Mouse (Mus musculus) C2C12 (cell line): ENCODE results near the gene Zfp428. TPM values are rescaled to one million over a fixed set of nuclear protein-coding genes. Genes with fewer than 3 reads are reported as not detected.

Experiments used
- H3K27me3 ChIP-seq: one replicate; pipeline ENCODE4 v1.6.1; 2011; ENCODE audit not compliant: control insufficient read depth, insufficient read depth, insufficient read length
- H3K36me3 ChIP-seq: one replicate; pipeline ENCODE4 v1.6.1; 2011; ENCODE audit not compliant: control insufficient read depth, insufficient read depth
- H3K4me3 ChIP-seq: one replicate; pipeline ENCODE4 v1.5.1; 2011; ENCODE audit warnings: mild to moderate bottlenecking, control low read depth; ENCODE audit not compliant: poor library complexity, insufficient read depth, severe bottlenecking
- H3K79me2 ChIP-seq: one replicate; pipeline ENCODE4 v1.6.1; 2011; ENCODE audit not compliant: control insufficient read depth, insufficient read depth
- H3K79me3 ChIP-seq: one replicate; pipeline ENCODE4 v1.6.1; 2011; ENCODE audit warnings: low read depth, control low read depth
- H3ac ChIP-seq: one replicate; pipeline ENCODE3; 2011; ENCODE audit warnings: low read depth; ENCODE audit not compliant: control insufficient read depth, insufficient read length
- CEBPB ChIP-seq: IDR thresholded peaks from one replicate; pipeline ENCODE4 v1.6.1; 2011; ENCODE audit warnings: low read depth, mild to moderate bottlenecking, control low read depth, moderate library complexity
- CTCF ChIP-seq: IDR thresholded peaks from one replicate; pipeline ENCODE4 v1.5.1; 2011; ENCODE audit not compliant: control insufficient read depth, insufficient read depth, insufficient read length
- FOSL1 ChIP-seq: IDR thresholded peaks from one replicate; pipeline ENCODE4 v1.8.0; 2011; ENCODE audit warnings: mild to moderate bottlenecking, low read length; ENCODE audit not compliant: poor library complexity, insufficient read depth, severe bottlenecking
- MAX ChIP-seq: IDR thresholded peaks from one replicate; pipeline ENCODE4 v1.6.1; 2011; ENCODE audit warnings: mild to moderate bottlenecking, control low read depth
- MYOD1 ChIP-seq: IDR thresholded peaks from one replicate; pipeline ENCODE4 v1.6.1; 2011; ENCODE audit warnings: low read depth; ENCODE audit not compliant: control insufficient read depth, insufficient read length
- MYOG ChIP-seq: IDR thresholded peaks from one replicate; pipeline ENCODE4 v1.6.1; 2011; ENCODE audit not compliant: control insufficient read depth, insufficient read length; ENCODE audit errors: extremely low read depth
- USF1 ChIP-seq: IDR thresholded peaks from one replicate; pipeline ENCODE4 v1.6.1; 2011; ENCODE audit warnings: low read depth, mild to moderate bottlenecking, control low read depth, moderate library complexity
- polyA plus RNA-seq: library from polyadenylated mRNA; unstranded; fragments of >200 nt; fragmentation: generic; extraction: Trizol; gene quantifications from one replicate; pipeline ENCODE4 v1.2.1, GENCODE M21; 2012; ENCODE audit warnings: missing spikeins

Gene Zfp428
- polyA plus RNA-seq, 1 experiment = 53.8 TPM

GRCm38 (mm10) chr7:24485481-24485880, 21.3 kb upstream of the Zfp428 start:
- no peaks in the 10 kb centered on the region for H3K27me3 ChIP-seq
- H3K36me3 ChIP-seq = no peaks in the 10 kb centered on the region
- no peaks in the 10 kb centered on the region for H3K79me3 ChIP-seq
- H3ac ChIP-seq = no peak overlapping the region
- H3K4me3 ChIP-seq = no peak overlapping the region
- TF ChIP-seq USF1 (no peak), MYOG (no peak), CTCF (no peak), FOSL1 (no peak), MAX (no peak), CEBPB (no peak), MYOD1 (no peak)
- no peaks in the 10 kb centered on the region for H3K79me2 ChIP-seq

DNA sequence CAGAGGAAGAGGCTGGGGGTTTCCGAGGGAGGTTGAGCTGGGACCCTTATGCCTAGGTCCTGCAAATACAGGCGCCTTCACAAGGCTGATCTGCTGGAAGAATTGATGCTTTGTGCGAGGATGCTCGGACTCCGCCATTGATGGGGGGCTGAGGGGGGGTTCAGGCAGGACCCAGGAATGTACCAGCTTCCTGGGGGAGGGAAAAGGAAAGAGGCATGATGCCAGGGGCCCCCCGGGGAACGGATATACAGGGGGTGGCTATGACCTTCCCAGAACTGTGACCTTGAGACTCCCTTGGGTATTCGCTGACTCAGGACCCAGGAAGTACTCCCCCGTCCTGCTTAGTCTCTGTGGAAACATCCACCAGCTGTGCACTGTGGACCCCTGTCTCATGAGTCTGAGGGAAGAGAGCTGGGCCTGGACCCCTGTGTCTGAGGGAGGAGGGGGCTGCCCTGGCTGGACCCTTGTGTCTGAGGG, 20.1 kb upstream of the Zfp428 start:
- Histone ChIP-seq H3ac (no peak overlapping the region), H3K27me3 (no peaks in the 10 kb centered on the region), H3K4me3 (no peak overlapping the region), H3K79me2 (no peaks in the 10 kb centered on the region), H3K36me3 (no peaks in the 10 kb centered on the region), H3K79me3 (no peaks in the 10 kb centered on the region)
- TF ChIP-seq FOSL1 = no peak

DNA sequence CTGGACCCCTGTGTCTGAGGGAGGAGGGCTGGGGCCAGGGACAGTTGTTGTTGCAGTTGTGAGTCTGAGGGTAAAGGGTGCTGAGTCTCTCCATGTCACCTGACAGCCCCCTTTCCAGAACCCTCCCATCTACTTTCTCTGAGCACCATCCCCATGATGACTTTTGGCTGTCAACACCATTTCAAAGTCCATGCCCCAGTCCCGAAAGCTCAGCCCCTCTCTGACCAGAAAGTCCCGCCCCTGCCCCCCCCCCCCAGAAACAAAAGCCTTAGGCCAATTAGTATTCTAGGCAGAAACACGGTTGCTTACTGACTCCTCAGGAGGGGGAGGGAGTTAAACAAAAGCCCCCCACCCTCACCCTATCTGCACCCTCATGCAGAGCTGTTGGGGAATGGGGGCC, 19.4 kb upstream of the Zfp428 start:
- Histone ChIP-seq H3K27me3 (no peaks in the 10 kb centered on the region), H3K4me3 (no peak overlapping the region), H3K79me3 (no peaks in the 10 kb centered on the region), H3K79me2 (no peaks in the 10 kb centered on the region), H3K36me3 (no peaks in the 10 kb centered on the region), H3ac (no peak overlapping the region)
- TF ChIP-seq USF1 (no peak), CEBPB (no peak), MYOG (no peak), MAX (no peak), CTCF (no peak), MYOD1 (no peak), FOSL1 (no peak)

- Histone ChIP-seq H3K4me3 (no peak overlapping the region), H3K79me3 (no peaks in the 10 kb centered on the region), H3K36me3 (no peaks in the 10 kb centered on the region), H3K79me2 (no peaks in the 10 kb centered on the region), H3K27me3 (no peaks in the 10 kb centered on the region), H3ac (no peak overlapping the region)
- TF ChIP-seq USF1 = no peak
- TF ChIP-seq CTCF = no peak
- no peak for TF ChIP-seq MYOG
- TF ChIP-seq CEBPB = no peak
- no peak for TF ChIP-seq FOSL1
- TF ChIP-seq MYOD1 = no peak
- TF ChIP-seq MAX = no peak
Observed at GRCm38 (mm10) chr7:24488303-24488702, 18.5 kb upstream of the Zfp428 start.

DNA sequence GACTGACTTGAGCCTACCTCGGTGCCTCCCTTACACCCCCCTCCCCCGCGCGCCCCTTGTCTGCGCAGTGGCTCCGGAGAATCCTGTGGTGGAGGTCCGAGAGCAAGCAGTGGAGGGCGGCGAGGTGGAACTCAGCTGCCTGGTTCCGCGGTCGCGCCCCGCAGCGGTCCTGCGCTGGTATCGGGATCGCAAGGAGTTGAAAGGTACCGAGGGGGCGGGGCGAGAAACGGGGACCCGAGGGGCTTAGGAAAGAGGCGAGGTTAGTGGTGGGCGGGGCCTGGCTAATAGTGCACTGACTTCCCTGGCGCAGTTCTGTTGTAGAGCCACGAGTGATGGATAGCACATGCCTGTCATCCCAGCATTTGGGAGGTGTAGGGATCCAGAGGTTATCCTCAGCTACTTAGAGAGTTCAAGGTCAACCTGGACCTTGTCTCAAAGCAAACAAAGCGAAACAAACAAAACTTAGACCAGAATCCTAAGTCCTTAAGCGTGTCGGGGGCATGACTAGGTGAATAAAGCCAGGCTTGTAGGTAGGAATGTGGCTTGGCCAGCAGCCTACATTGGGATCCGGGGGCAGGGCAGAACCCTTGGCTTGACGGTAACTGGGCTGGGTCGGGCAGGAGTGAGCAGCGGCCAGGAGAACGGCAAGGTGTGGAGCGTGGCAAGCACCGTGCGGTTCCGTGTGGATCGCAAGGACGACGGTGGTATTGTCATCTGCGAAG, 6.8 kb upstream of the Zfp428 start:
- TF ChIP-seq MAX (no peak), MYOD1 (no peak), USF1 (no peak), MYOG (no peak), CEBPB (no peak), CTCF (no peak), FOSL1 (no peak)
- Histone ChIP-seq H3K4me3 (no peak overlapping the region), H3ac (no peak overlapping the region), H3K79me3 (no peaks in the 10 kb centered on the region), H3K36me3 (no peaks in the 10 kb centered on the region), H3K79me2 (no peaks in the 10 kb centered on the region), H3K27me3 (no peaks in the 10 kb centered on the region)

DNA sequence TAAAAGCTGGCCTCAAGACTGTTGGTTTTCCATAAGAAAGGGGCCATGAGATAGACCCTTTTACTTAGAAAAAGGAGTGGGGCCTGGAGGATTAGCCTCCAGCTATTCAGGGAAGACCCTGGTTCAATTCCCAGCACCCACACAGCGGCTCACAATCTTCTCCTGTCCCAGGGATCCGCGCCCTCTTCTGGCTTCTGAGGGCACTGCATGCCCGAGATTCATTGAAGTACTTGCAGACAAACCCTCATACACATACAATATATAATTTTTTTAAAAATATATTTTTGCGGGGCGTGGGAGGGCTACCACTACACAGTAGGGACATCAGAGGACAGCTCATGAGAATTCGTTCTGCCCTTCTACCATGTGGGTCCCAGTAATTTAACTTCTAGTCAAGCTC, 5.9 kb upstream of the Zfp428 start:
- TF ChIP-seq FOSL1 = no peak
- TF ChIP-seq CEBPB = no peak
- TF ChIP-seq MAX = no peak
- TF ChIP-seq CTCF = no peak
- TF ChIP-seq MYOG = no peak
- H3K36me3 ChIP-seq = no peaks in the 10 kb centered on the region
- no peaks in the 10 kb centered on the region for H3K79me2 ChIP-seq
- H3K27me3 ChIP-seq = no peaks in the 10 kb centered on the region
- no peak overlapping the region for H3ac ChIP-seq
- no peak overlapping the region for H3K4me3 ChIP-seq
- H3K79me3 ChIP-seq = no peaks in the 10 kb centered on the region
